Mouse (Mus musculus): ENCODE measurements at regions not wholly inside any gene's neighbourhood (a gene's known extent, or its start where the extent isn't known, plus 50 kb on each side); places are given as distances from the start of the nearest gene placed in this dataset.

GRCm38 (mm10) chr10:96342476-96342875 lies 206.1 kb downstream of the Gm5426 start:
- no peak for TF ChIP-seq CTCF (IDR thresholded peaks at IDR 0.05; ENCODE audit: extremely low read depth, insufficient read length, insufficient replicate concordance, low read depth, low read length)
- no peak for TF ChIP-seq POLR2A (IDR thresholded peaks at IDR 0.05; ENCODE audit: low read depth, low read length)
